In the genomic region with DNA sequence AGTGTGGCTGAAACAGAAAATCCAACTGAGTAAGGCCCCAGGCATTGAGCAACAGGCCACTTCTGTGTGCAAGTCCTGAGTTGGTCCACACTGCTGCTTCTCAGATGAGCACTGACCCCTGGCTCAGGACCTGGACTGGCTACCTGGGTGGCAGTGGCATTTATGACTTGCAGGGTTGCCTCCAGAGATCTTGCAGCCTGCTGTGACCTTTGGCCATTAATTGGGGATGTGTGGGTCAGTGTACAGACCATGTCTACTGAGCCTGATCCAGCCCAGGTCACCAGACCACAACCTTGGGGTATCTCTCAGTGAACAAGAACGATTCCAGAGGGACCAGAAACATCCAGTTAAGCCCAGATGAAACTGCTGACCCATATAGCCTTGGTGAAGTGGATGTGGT, we compare ENCODE assay signal across 13 mouse cellular contexts.
"Had no signal": no experiment of that assay in that cellular context is flagged by ENCODE, and none has a peak within 500 bp of the region (broad histone marks: within the 10 kb centered on the region; RNA-seq: fewer than 3 reads in every experiment).

No protein-coding gene starts in this region.

- H3K4me2 ChIP-seq: hindbrain, embryonic 14.5 days; intestine, embryonic 15.5 days; limb, embryonic 15.5 days; neural tube, embryonic 15.5 days had no signal

- H3K4me3 ChIP-seq: intestine, embryonic 15.5 days; limb, embryonic 15.5 days; midbrain, embryonic 10.5 days; myocyte; neural tube, embryonic 15.5 days had no signal

- H3K36me3 ChIP-seq: intestine, embryonic 15.5 days; midbrain, embryonic 10.5 days; neural tube, embryonic 15.5 days had no signal

- H3K9ac ChIP-seq: hindbrain, embryonic 14.5 days; intestine, embryonic 15.5 days; limb, embryonic 15.5 days; neural tube, embryonic 15.5 days had no signal

- DNase-seq: lung, adult 18-20 months; lung, postnatal 4 days; midbrain, embryonic 14.5 days; right cerebral cortex, adult 18-20 months; right cerebral cortex, postnatal 25 days; thymus, adult 18-20 months had no signal

- ATAC-seq: intestine, embryonic 15.5 days; lung, postnatal 0 days had no signal

- H3K27ac ChIP-seq: hindbrain, embryonic 14.5 days; intestine, embryonic 15.5 days; midbrain, embryonic 10.5 days; neural tube, embryonic 15.5 days had no signal

- H3K9me3 ChIP-seq: intestine, embryonic 15.5 days; limb, embryonic 15.5 days; midbrain, embryonic 10.5 days; neural tube, embryonic 15.5 days had no signal

- H3K27me3 ChIP-seq: intestine, embryonic 15.5 days; limb, embryonic 15.5 days; neural tube, embryonic 15.5 days had no signal
